Mouse (Mus musculus) heart, adult 10 weeks (tissue): Measurements from ENCODE around the gene Cd300ld3. TPM values are rescaled to one million over a fixed set of nuclear protein-coding genes. Genes with fewer than 3 reads are reported as not detected.

ENCODE experiments used
- polyA plus RNA-seq: library from polyadenylated mRNA; stranded (reverse); fragments of 350-450 nt; fragmentation: Illumina TruSeq; extraction: RNeasy Lipid Tissue Mini Kit (QIAGEN cat#74804); gene quantifications from one replicate; pipeline ENCODE4 v1.2.3, GENCODE M21; 2014; ENCODE audit warnings: low read depth, low replicate concordance

Gene Cd300ld3
- polyA plus RNA-seq, result 9.4 TPM

DNA sequence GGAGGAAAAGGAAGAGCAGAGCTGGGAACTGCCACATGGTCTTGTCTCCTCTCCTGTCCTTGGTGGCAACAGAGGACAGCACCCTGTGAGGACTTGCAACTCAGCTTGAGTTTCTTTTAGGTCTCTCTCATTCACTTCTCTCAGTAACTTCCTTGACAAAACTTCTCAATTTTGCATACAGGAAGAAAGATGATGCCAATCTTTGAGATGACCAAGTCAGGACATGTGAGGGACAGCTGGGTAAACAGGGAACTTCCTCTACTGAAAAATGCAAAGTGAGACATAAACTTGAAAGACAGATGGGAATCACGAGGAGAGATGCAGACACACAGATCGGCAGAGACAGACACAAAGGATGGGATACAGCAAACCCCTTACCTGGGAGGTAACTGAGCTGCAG lies at the start of gene Cd300ld3:
Gene Cd300ld3 (minus strand): TSS at position 151 of the 400 bp plus-strand sequence.

GRCm38 (mm10) chr11:115091362-115091901 lies 43.2 kb upstream of the Cd300ld3 start, which contains the start of gene Rab37:
Rab37 (plus strand) TSS chr11:115091431.

DNA sequence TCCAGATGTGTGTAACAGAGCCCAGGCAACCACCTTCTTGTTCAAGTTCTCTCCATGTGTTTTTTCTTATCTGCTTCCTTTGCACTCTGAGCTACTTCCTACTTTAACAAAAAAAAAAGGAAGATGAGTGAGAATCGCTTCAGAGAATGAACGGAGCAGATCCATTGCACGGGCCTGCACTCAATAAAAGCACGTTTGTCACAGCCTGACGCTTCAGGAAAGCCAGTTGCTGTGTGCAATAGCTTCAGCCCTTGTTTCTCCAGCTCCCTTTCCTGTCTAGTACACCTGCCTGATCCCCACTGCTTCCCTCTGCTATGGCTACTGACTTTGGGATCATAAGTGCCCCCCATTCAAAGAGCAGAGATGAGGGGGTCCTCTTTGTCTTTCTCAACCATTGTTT lies 13.9 kb upstream of the Cd300ld3 start, which contains the start of gene Cd300e:
Gene Cd300e (minus strand): TSS at position 101 of the 400 bp plus-strand sequence.

DNA sequence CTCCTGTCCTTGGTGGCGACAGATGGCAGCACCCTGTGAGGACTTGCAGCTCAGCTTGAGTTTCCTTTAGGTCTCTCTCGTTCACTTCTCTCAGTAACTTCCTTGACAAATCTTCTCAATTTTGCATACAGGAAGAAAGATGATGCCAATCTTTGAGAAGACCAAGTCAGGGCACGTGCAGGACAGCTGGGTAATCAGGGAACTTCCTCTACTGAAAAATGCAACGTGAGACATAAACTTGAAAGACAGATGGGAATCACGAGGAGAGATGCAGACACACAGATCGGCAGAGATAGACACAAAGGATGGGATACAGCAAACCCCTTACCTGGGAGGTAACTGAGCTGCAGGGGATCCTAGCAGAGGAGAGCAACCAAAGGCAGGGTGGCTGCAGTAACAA lies 10.5 kb downstream of the Cd300ld3 start, which contains the start of gene Cd300ld5:
Gene Cd300ld5 (minus strand): TSS at position 101 of the 400 bp plus-strand sequence.

GRCm38 (mm10) chr11:115026912-115027311 lies 21.3 kb downstream of the Cd300ld3 start, which contains the start of gene Cd300ld4:
Cd300ld4 (minus strand) TSS chr11:115027012.

DNA sequence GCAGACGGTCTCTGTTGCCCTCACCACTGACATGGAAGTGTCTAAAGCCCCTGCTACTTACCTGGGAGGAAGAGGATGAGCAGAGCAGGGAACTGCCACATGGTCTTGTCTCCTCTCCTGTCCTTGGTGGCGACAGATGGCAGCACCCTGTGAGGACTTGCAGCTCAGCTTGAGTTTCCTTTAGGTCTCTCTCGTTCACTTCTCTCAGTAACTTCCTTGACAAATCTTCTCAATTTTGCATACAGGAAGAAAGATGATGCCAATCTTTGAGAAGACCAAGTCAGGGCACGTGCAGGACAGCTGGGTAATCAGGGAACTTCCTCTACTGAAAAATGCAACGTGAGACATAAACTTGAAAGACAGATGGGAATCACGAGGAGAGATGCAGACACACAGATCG lies 32.1 kb downstream of the Cd300ld3 start, which contains the start of gene Cd300ld2:
Gene Cd300ld2 (minus strand): TSS at position 101 of the 400 bp plus-strand sequence.

GRCm38 (mm10) chr11:115001474-115002040 lies 46.7 kb downstream of the Cd300ld3 start, which contains the start of gene Cd300c2:
Cd300c2 (minus strand) TSS chr11:115001880.

Other genes starting within 250 kb of the Cd300ld3 start
- gene Gpr142, start 249.5 kb downstream of the Cd300ld3 start, polyA plus RNA-seq, result not detected
- gene Gprc5c, start 197.3 kb downstream of the Cd300ld3 start, polyA plus RNA-seq, result 5.5 TPM
- gene Cd300a, start 158.4 kb downstream of the Cd300ld3 start, polyA plus RNA-seq, result 1.3 TPM
- 0.50 TPM for gene Cd300lb, start 114.0 kb downstream of the Cd300ld3 start, polyA plus RNA-seq
- gene Cd300c, start 79.3 kb downstream of the Cd300ld3 start, polyA plus RNA-seq, result not detected
- 4.0 TPM for gene Cd300ld, start 58.5 kb downstream of the Cd300ld3 start, polyA plus RNA-seq
- 2.8 TPM for gene Cd300c2, start 46.5 kb downstream of the Cd300ld3 start, polyA plus RNA-seq
- not detected for gene Cd300ld2, start 32.2 kb downstream of the Cd300ld3 start, polyA plus RNA-seq
- gene Cd300ld4, start 21.4 kb downstream of the Cd300ld3 start, polyA plus RNA-seq, result 1.5 TPM
- gene Cd300ld5, start 10.6 kb downstream of the Cd300ld3 start, polyA plus RNA-seq, result not detected
- gene Cd300e, start 13.8 kb upstream of the Cd300ld3 start, polyA plus RNA-seq, result not detected
- 2.0 TPM for gene Rab37, start 43.0 kb upstream of the Cd300ld3 start, polyA plus RNA-seq
- 0.31 TPM for gene Cd300lf, start 85.6 kb upstream of the Cd300ld3 start, polyA plus RNA-seq
- gene Slc9a3r1, start 114.9 kb upstream of the Cd300ld3 start, polyA plus RNA-seq, result 10.6 TPM
- gene Tmem104, start 139.1 kb upstream of the Cd300ld3 start, polyA plus RNA-seq, result 6.1 TPM
- 39.7 TPM for gene Nat9, start 139.4 kb upstream of the Cd300ld3 start, polyA plus RNA-seq
- 1.4 TPM for gene Grin2c, start 218.8 kb upstream of the Cd300ld3 start, polyA plus RNA-seq
- 14.0 TPM for gene Fdxr, start 228.6 kb upstream of the Cd300ld3 start, polyA plus RNA-seq
- 2.6 TPM for gene Fads6, start 249.3 kb upstream of the Cd300ld3 start, polyA plus RNA-seq